Mouse (Mus musculus) midbrain, embryonic 12.5 days (tissue): ENCODE results near the gene Nod2. TPM values are rescaled to one million over a fixed set of nuclear protein-coding genes. Genes with fewer than 3 reads are reported as not detected.

Experiments used
- ATAC-seq: fragments of 200-750 bp; cut with Nextera tagmentation; 2 replicates; pipeline ENCODE4 v1.8.0; 2017; ENCODE audit warnings: low read depth, moderate TSS enrichment, moderate library complexity; ENCODE audit not compliant: low FRiP score
- H3K27ac ChIP-seq: fragments of 300-500 bp; sonication (generic); replicated peaks from 2 replicates; pipeline ENCODE4 v1.5.1; 2016; ENCODE audit warnings: mild to moderate bottlenecking
- H3K27me3 ChIP-seq: fragments of 300-500 bp; sonication (generic); 2 replicates; pipeline ENCODE4 v1.6.1; 2016; ENCODE audit warnings: mild to moderate bottlenecking
- H3K36me3 ChIP-seq: fragments of 300-500 bp; sonication (generic); 2 replicates; pipeline ENCODE4 v1.6.1; 2016
- H3K4me1 ChIP-seq: fragments of 300-500 bp; sonication (generic); 2 replicates; pipeline ENCODE4 v1.6.1; 2016
- H3K4me2 ChIP-seq: fragments of 300-500 bp; sonication (generic); replicated peaks from 2 replicates; pipeline ENCODE4 v1.6.1; 2016; ENCODE audit warnings: mild to moderate bottlenecking, moderate library complexity
- H3K4me3 ChIP-seq: fragments of 300-500 bp; sonication (generic); 2 replicates; pipeline ENCODE4 v1.5.1; 2016; ENCODE audit warnings: mild to moderate bottlenecking
- H3K9ac ChIP-seq: fragments of 300-500 bp; sonication (generic); replicated peaks from 2 replicates; pipeline ENCODE4 v1.6.1; 2016; ENCODE audit warnings: mild to moderate bottlenecking, moderate library complexity
- H3K9me3 ChIP-seq: fragments of 300-500 bp; sonication (generic); 2 replicates; pipeline ENCODE4 v1.6.1; 2016; ENCODE audit warnings: mild to moderate bottlenecking
- WGBS: fragments of 180-500 bp; shearing (Covaris S2); methylation state at CpG from one replicate; pipeline ENCODE4 v1.1.7; 2016; 5-methylcytosine and 5-hydroxymethylcytosine counted together
- polyA plus RNA-seq: library from polyadenylated mRNA; unstranded; fragments of >200 nt; fragmentation: Nextera tagmentation; extraction: Ambion mirVana; gene quantifications from 2 replicates; pipeline ENCODE4 v1.2.1, GENCODE M21; 2016

Gene Nod2
- polyA plus RNA-seq, 1 experiment from 2014 or later = 0.22 TPM

DNA sequence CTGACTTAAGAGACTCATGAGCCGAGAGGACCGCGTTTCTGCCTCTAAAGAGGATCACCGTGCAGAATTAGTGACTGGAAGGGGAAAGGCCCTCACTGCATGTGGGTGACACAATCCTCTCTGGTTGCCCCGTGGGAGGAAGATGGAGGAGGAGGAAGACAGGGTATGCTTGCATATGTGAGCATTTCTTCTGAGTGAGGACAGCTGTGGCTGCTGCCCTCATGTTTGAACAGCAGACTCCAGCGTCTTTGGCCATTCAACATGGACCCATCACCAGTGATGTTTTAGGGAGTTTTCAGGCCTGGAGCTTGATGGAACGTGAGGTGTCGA lies 39.8 kb downstream of the Nod2 start:
- no peaks in the 10 kb centered on the region for H3K27me3 ChIP-seq
- ATAC-seq = no peak
- H3K9ac ChIP-seq = no peak overlapping the region
- WGBS = 85% methylated on average over 8 of the region's 8 CpGs
- H3K36me3 ChIP-seq = no peaks in the 10 kb centered on the region
- no peak overlapping the region for H3K4me3 ChIP-seq
- H3K27ac ChIP-seq = no peak overlapping the region
- H3K4me2 ChIP-seq = no peak overlapping the region
- no peaks in the 10 kb centered on the region for H3K9me3 ChIP-seq
- no peaks in the 10 kb centered on the region for H3K4me1 ChIP-seq

- no peak for ATAC-seq
- 83% methylated on average over 6 of the region's 6 CpGs for WGBS
- no peak overlapping the region for H3K4me3 ChIP-seq
- no peaks in the 10 kb centered on the region for H3K9me3 ChIP-seq
- no peaks in the 10 kb centered on the region for H3K36me3 ChIP-seq
- H3K4me2 ChIP-seq = no peak overlapping the region
- H3K27me3 ChIP-seq = 0 out of 2 replicates have a peak, but pooled peaks cover 3% of the 10 kb centered on the region
- H3K27ac ChIP-seq = no peak overlapping the region
- H3K9ac ChIP-seq = no peak overlapping the region
- no peaks in the 10 kb centered on the region for H3K4me1 ChIP-seq
Measured at GRCm38 (mm10) chr8:88689151-88689550, 42.0 kb downstream of the Nod2 start.

GRCm38 (mm10) chr8:88689891-88690290 lies 42.8 kb downstream of the Nod2 start:
- 94% methylated on average over 6 of the region's 6 CpGs for WGBS
- no peaks in the 10 kb centered on the region for H3K36me3 ChIP-seq
- H3K9ac ChIP-seq = no peak overlapping the region
- H3K4me3 ChIP-seq = no peak overlapping the region
- 0 out of 2 replicates have a peak, but pooled peaks cover 4% of the 10 kb centered on the region for H3K27me3 ChIP-seq
- H3K9me3 ChIP-seq = no peaks in the 10 kb centered on the region
- no peak overlapping the region for H3K27ac ChIP-seq
- H3K4me2 ChIP-seq = no peak overlapping the region
- no peak for ATAC-seq
- no peaks in the 10 kb centered on the region for H3K4me1 ChIP-seq

DNA sequence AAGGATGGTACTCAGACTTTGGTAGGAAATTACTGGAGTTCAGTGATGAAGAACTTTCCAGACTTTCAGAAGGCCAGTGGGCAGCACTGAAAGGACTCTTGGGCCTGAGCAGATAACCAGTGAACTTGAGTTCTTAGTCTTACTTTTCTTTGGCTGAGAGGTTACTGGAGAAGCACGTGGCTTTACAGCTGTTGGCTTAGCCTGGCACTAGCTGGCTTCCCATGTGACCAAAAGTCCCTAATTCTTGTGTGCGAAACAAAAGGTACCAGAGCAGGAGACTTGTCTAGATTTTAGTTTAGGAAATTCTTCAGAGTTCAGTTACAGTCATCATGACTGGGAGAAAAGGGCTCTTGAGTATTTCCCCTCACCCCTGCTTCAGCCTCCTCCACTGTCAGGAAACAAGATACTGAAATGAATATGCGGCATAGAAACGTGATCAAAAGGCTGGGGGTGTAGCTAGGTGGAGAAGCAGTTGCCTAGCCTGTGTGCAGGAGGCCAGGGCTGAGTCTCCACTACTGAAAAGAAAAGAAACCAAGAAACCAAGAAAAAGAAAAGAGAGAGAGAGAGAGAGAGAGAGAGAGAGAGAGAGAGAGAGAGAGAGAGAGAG lies 44.3 kb downstream of the Nod2 start:
- 0 out of 2 replicates have a peak, but pooled peaks cover 6% of the 10 kb centered on the region for H3K4me1 ChIP-seq
- H3K9me3 ChIP-seq = no peaks in the 10 kb centered on the region
- no peak overlapping the region for H3K9ac ChIP-seq
- H3K27ac ChIP-seq = no peak overlapping the region
- no peak for ATAC-seq
- H3K27me3 ChIP-seq = peaks cover 4% of the 10 kb centered on the region; the same call in 1 of the 2 replicates
- H3K4me3 ChIP-seq = no peak overlapping the region
- WGBS = 69% methylated on average over 4 of the region's 4 CpGs
- no peak overlapping the region for H3K4me2 ChIP-seq
- H3K36me3 ChIP-seq = no peaks in the 10 kb centered on the region

GRCm38 (mm10) chr8:88691961-88692360 lies 44.8 kb downstream of the Nod2 start:
- ATAC-seq = no peak
- peaks cover 4% of the 10 kb centered on the region; the same call in 1 of the 2 replicates for H3K27me3 ChIP-seq
- no peaks in the 10 kb centered on the region for H3K9me3 ChIP-seq
- H3K4me2 ChIP-seq = no peak overlapping the region
- H3K9ac ChIP-seq = no peak overlapping the region
- H3K27ac ChIP-seq = no peak overlapping the region
- no peak overlapping the region for H3K4me3 ChIP-seq
- 61% methylated on average over 7 of the region's 7 CpGs for WGBS
- H3K4me1 ChIP-seq = 0 out of 2 replicates have a peak, but pooled peaks cover 6% of the 10 kb centered on the region
- no peaks in the 10 kb centered on the region for H3K36me3 ChIP-seq

DNA sequence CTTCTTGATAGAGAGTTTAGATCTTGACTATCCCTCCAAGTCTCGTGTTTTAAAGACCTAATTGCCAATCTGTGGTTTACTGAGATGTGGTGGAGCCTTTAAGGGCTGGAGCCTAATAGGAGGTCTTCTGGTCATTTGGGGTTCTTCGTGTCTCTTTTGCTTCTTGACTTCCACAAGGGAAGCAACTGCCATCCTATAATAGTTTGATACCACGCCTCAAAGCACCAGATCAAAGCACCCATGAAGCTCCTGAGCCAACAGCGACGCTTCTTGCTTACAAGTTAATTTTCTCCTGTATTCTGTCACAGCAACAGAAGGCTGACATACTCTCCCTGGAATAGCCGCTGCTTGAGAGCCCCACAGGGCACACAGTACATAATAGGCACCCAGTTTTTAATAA lies 45.8 kb downstream of the Nod2 start:
- H3K27ac ChIP-seq = no peak overlapping the region
- no peak for ATAC-seq
- no peak overlapping the region for H3K4me3 ChIP-seq
- peaks cover 4% of the 10 kb centered on the region; the same call in 1 of the 2 replicates for H3K27me3 ChIP-seq
- H3K4me2 ChIP-seq = no peak overlapping the region
- H3K36me3 ChIP-seq = no peaks in the 10 kb centered on the region
- 79% methylated on average over 6 of the region's 6 CpGs for WGBS
- no peak overlapping the region for H3K9ac ChIP-seq
- no peaks in the 10 kb centered on the region for H3K9me3 ChIP-seq
- peaks cover 11% of the 10 kb centered on the region for H3K4me1 ChIP-seq

DNA sequence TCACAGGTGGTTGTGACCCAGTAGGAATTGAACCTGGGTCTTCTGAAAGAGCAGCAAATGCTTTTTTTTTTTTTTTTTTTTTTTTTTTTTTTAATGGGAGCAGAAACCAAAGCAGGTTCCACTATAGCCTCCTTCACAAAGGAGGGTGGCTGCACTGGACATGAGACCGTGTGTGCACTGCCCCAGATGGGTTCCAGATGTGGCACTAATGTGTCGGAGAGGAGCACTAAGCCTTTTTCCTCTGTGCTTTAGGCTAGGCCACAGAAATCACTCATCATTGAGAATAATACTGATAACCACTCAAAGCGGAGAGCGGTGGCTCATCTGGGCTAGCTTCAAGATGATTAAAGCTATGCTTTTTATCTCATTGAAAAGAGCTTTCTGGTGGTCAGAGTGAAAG lies 46.3 kb downstream of the Nod2 start:
- H3K4me1 ChIP-seq = peaks cover 13% of the 10 kb centered on the region
- H3K27me3 ChIP-seq = peaks cover 4% of the 10 kb centered on the region; the same call in 1 of the 2 replicates
- no peak overlapping the region for H3K4me2 ChIP-seq
- H3K9me3 ChIP-seq = no peaks in the 10 kb centered on the region
- whole genome bisulfite sequencing = 90% methylated on average over 4 of the region's 4 CpGs
- no peak overlapping the region for H3K9ac ChIP-seq
- H3K27ac ChIP-seq = no peak overlapping the region
- no peak overlapping the region for H3K4me3 ChIP-seq
- ATAC-seq = no peak
- no peaks in the 10 kb centered on the region for H3K36me3 ChIP-seq

DNA sequence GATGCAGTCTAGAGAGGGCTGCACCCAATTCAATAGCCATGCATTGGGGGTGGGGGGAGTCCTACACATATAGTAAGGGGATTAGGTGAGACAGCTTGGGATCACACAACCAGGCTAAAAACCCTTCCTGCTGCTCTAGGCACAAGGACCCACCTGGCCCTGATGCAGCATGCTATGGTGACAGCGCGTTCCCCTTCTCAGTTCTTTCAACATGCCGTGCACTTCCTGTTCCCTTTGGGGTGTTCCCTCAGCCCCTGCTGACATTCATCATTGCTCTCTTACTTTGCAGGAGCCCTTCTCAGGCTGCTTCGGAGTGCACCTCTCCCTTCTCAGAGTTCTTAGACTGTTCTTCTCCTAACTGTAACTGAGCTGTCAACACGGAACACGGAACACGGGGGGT lies 47.2 kb downstream of the Nod2 start:
- Histone ChIP-seq H3K9me3 (no peaks in the 10 kb centered on the region), H3K4me1 (peaks cover 13% of the 10 kb centered on the region), H3K27me3 (peaks cover 4% of the 10 kb centered on the region; the same call in 1 of the 2 replicates), H3K4me2 (no peak overlapping the region), H3K9ac (no peak overlapping the region), H3K27ac (no peak overlapping the region), H3K36me3 (no peaks in the 10 kb centered on the region), H3K4me3 (no peak overlapping the region)
- WGBS = 86% methylated on average over 7 of the region's 7 CpGs
- no peak for ATAC-seq

DNA sequence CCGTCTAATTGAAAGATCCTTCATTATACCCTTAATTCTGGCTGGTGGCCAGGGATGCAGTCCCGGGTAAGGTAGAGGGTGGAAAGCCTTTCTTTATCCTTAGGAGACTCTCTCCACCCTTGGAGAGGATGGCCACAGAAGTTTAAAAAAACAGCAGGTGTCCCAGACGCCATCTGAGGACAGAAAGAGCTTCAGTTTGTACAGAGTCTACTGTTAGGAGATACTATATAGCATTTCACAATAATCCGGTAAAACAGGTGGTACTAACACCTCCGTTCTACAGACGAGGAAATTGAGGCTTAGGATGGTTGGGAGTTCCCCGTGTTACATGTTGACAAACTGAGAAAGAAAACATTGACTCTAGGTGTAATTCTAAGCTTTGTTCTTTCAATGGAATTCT lies 49.1 kb downstream of the Nod2 start:
- WGBS = 31% methylated on average over 7 of the region's 7 CpGs
- Histone ChIP-seq H3K27ac (no peak overlapping the region), H3K4me2 (peak overlapping the region; percentile 94), H3K4me3 (peak overlapping the region; percentile 86), H3K36me3 (no peaks in the 10 kb centered on the region), H3K27me3 (peaks cover 4% of the 10 kb centered on the region; the same call in 1 of the 2 replicates), H3K4me1 (peaks cover 13% of the 10 kb centered on the region), H3K9me3 (no peaks in the 10 kb centered on the region), H3K9ac (peak overlapping the region; percentile 24)
- peak; percentile 7; the same call in 1 of the 2 replicates for ATAC-seq

GRCm38 (mm10) chr8:88696721-88697641 lies 49.9 kb downstream of the Nod2 start, which contains the start of gene Cyld:
TSS of gene Cyld (plus strand) at chr8:88697028.
- H3K9me3 ChIP-seq = no peaks in the 10 kb centered on the region
- H3K9ac ChIP-seq = peak within 1 kb of the TSS; percentile 85
- no peaks in the 10 kb centered on the region for H3K36me3 ChIP-seq
- peaks cover 4% of the 10 kb centered on the region; the same call in 1 of the 2 replicates for H3K27me3 ChIP-seq
- peak within 1 kb of the TSS; percentile 78 for H3K27ac ChIP-seq
- H3K4me2 ChIP-seq = peak within 1 kb of the TSS; percentile 94
- ATAC-seq = peak; percentile 98
- under 1% methylated on average over 76 of the region's 80 CpGs for WGBS
- peak within 1 kb of the TSS; percentile 86 for H3K4me3 ChIP-seq
- peaks cover 13% of the 10 kb centered on the region for H3K4me1 ChIP-seq

DNA sequence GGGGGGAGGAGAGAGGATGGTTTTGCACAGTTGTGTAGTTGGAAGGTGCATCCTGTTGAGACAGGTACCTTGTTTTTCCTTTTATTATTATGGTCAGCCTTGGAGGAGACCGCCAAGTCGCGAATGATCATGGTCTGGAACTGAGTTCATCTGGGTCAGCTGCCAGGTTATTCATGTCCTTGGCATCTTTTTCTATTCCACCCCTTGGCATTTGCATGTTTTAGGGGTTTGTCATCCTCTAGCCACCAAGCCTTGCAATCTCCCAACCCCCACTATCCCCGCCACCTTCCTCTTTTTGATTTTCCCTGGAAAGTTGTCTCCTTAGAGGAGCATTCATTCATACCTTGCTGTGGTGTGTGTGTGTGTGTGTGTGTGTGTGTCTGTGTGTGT lies 50.5 kb downstream of the Nod2 start:
- Histone ChIP-seq H3K4me3 (peak overlapping the region; percentile 86), H3K36me3 (no peaks in the 10 kb centered on the region), H3K27ac (no peak overlapping the region), H3K9me3 (no peaks in the 10 kb centered on the region), H3K4me1 (peaks cover 13% of the 10 kb centered on the region), H3K9ac (peak overlapping the region; percentile 85), H3K4me2 (peak overlapping the region; percentile 94), H3K27me3 (peaks cover 4% of the 10 kb centered on the region; the same call in 1 of the 2 replicates)
- ATAC-seq = no peak
- WGBS = 8% methylated on average over 4 of the region's 4 CpGs

DNA sequence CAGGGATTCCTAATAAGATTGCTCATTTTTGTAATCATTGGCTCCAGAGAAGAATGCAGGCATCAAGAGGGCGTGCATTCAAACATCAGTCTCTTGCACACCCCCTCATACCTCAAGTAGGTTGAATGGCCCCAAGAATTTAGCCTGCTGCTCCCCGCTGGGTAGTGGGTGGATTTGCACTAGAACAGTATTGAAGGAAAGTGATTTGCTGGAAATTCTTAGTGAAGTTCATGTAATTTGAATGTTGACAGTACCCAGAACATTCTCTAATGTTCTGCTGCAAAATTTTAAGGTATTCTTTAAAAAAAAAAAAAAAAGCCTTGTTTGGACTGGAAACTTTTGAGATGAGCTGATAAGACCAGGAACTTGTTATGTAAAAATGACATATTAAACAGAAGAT lies 50.9 kb downstream of the Nod2 start:
- no peaks in the 10 kb centered on the region for H3K36me3 ChIP-seq
- no peak overlapping the region for H3K27ac ChIP-seq
- peak overlapping the region; percentile 94 for H3K4me2 ChIP-seq
- H3K4me3 ChIP-seq = peak overlapping the region; percentile 86
- no peak for ATAC-seq
- WGBS = 40% methylated on average over 2 of the region's 2 CpGs
- peaks cover 13% of the 10 kb centered on the region for H3K4me1 ChIP-seq
- peaks cover 4% of the 10 kb centered on the region; the same call in 1 of the 2 replicates for H3K27me3 ChIP-seq
- peak overlapping the region; percentile 85 for H3K9ac ChIP-seq
- no peaks in the 10 kb centered on the region for H3K9me3 ChIP-seq
